Mouse (Mus musculus) forebrain, embryonic 11.5 days (tissue): Measurements from ENCODE around the gene Disc1. TPM values are rescaled to one million over a fixed set of nuclear protein-coding genes. Genes with fewer than 3 reads are reported as not detected.

Source experiments
- ATAC-seq: fragments of 200-750 bp; cut with Nextera tagmentation; replicated peaks from 2 replicates; pipeline ENCODE4 v1.8.0; 2017; ENCODE audit warnings: moderate TSS enrichment; ENCODE audit not compliant: low FRiP score
- DNase-seq: peaks from one replicate; pipeline ENCODE4 v3.0.0-alpha.2; 2017; ENCODE audit warnings: low spot score
- H3K27ac ChIP-seq: fragments of 300-500 bp; sonication (generic); 2 replicates; pipeline ENCODE4 v1.5.1; 2014; ENCODE audit warnings: low read depth, low read length
- H3K27me3 ChIP-seq: fragments of 300-500 bp; sonication (generic); 2 replicates; pipeline ENCODE4 v1.6.1; 2014; ENCODE audit warnings: mild to moderate bottlenecking, low read length, mixed read lengths; ENCODE audit not compliant: control insufficient read depth, insufficient read depth
- H3K36me3 ChIP-seq: fragments of 300-500 bp; sonication (generic); 2 replicates; pipeline ENCODE4 v1.6.1; 2014; ENCODE audit warnings: mild to moderate bottlenecking, low read length, moderate library complexity, mixed read lengths; ENCODE audit not compliant: control insufficient read depth, insufficient read depth
- H3K4me1 ChIP-seq: fragments of 300-500 bp; sonication (generic); replicated peaks from 2 replicates; pipeline ENCODE4 v1.6.1; 2014; ENCODE audit warnings: low read length, mixed read lengths; ENCODE audit not compliant: control insufficient read depth, insufficient read depth
- H3K4me2 ChIP-seq: fragments of 300-500 bp; sonication (generic); 2 replicates; pipeline ENCODE4 v1.6.1; 2014; ENCODE audit warnings: low read depth, mild to moderate bottlenecking, low read length, moderate library complexity, mixed read lengths; ENCODE audit not compliant: severe bottlenecking
- H3K4me3 ChIP-seq: fragments of 300-500 bp; sonication (generic); 2 replicates; pipeline ENCODE4 v1.5.1; 2014; ENCODE audit warnings: low read depth, low read length
- H3K9ac ChIP-seq: fragments of 300-500 bp; sonication (generic); 2 replicates; pipeline ENCODE4 v1.6.1; 2014; ENCODE audit warnings: low read length
- H3K9me3 ChIP-seq: fragments of 300-500 bp; sonication (generic); 2 replicates; pipeline ENCODE4 v1.6.1; 2016; ENCODE audit warnings: low read length, mixed read lengths; ENCODE audit not compliant: control insufficient read depth
- WGBS: fragments of 180-500 bp; shearing (Covaris S2); extraction: QIAGEN DNeasy Blood & Tissue Kit; methylation state at CpG from one replicate; pipeline ENCODE4 v1.1.7; 2014; 5-methylcytosine and 5-hydroxymethylcytosine counted together
- polyA plus RNA-seq: library from polyadenylated mRNA; unstranded; fragments of >200 nt; fragmentation: Nextera tagmentation; extraction: Ambion mirVana; gene quantifications from 2 replicates; pipeline ENCODE4 v1.2.1, GENCODE M21; 2014

Disc1 gene
- polyA plus RNA-seq, 1 experiment from 2014 or later, result 1.3 TPM

GRCm38 (mm10) chr8:125253505-125254180 lies 199.6 kb downstream of the Disc1 start:
- Histone ChIP-seq H3K9me3 (no peaks in the 10 kb centered on the region), H3K4me1 (peaks cover 4% of the 10 kb centered on the region; the same call in 1 of the 2 replicates), H3K4me3 (peak overlapping the region; percentile 31), H3K27ac (peak overlapping the region; percentile 85; the same call in 1 of the 2 replicates), H3K4me2 (peak overlapping the region; percentile 73), H3K27me3 (no peaks in the 10 kb centered on the region), H3K9ac (peak overlapping the region; percentile 58), H3K36me3 (no peaks in the 10 kb centered on the region)
- WGBS, result 26% methylated on average over 10 of the region's 10 CpGs
- ATAC-seq (peak; percentile 63), DNase-seq (no peak)

- 5% methylated on average over 23 of the region's 23 CpGs for WGBS
- no peaks in the 10 kb centered on the region for H3K27me3 ChIP-seq
- H3K4me3 ChIP-seq, result peak overlapping the region; percentile 31
- peak overlapping the region; percentile 73 for H3K4me2 ChIP-seq
- H3K36me3 ChIP-seq, result no peaks in the 10 kb centered on the region
- H3K4me1 ChIP-seq, result peaks cover 4% of the 10 kb centered on the region; the same call in 1 of the 2 replicates
- DNase-seq, result peak; percentile 95
- H3K9ac ChIP-seq, result peak overlapping the region; percentile 58
- peak; percentile 87 for ATAC-seq
- H3K27ac ChIP-seq, result peak overlapping the region; percentile 85
- H3K9me3 ChIP-seq, result no peaks in the 10 kb centered on the region
These were observed 200.4 kb downstream of the Disc1 start for GRCm38 (mm10) chr8:125254188-125255005.

- no peak for DNase-seq
- Histone ChIP-seq H3K4me2 (peak overlapping the region; percentile 73), H3K36me3 (no peaks in the 10 kb centered on the region), H3K27me3 (no peaks in the 10 kb centered on the region), H3K4me1 (peaks cover 4% of the 10 kb centered on the region; the same call in 1 of the 2 replicates), H3K27ac (peak overlapping the region; percentile 85; the same call in 1 of the 2 replicates), H3K4me3 (peak overlapping the region; percentile 31), H3K9me3 (no peaks in the 10 kb centered on the region), H3K9ac (peak overlapping the region; percentile 58)
- no peak for ATAC-seq
- WGBS, result 60% methylated on average over 11 of the region's 11 CpGs
These were observed 201.2 kb downstream of the Disc1 start for GRCm38 (mm10) chr8:125255006-125255685.

- H3K4me2 ChIP-seq, result no peak overlapping the region
- no peak overlapping the region for H3K27ac ChIP-seq
- 52% methylated on average over 2 of the region's 2 CpGs for WGBS
- no peak for DNase-seq
- ATAC-seq, result no peak
- peaks cover 4% of the 10 kb centered on the region; the same call in 1 of the 2 replicates for H3K4me1 ChIP-seq
- H3K27me3 ChIP-seq, result no peaks in the 10 kb centered on the region
- H3K9me3 ChIP-seq, result no peaks in the 10 kb centered on the region
- H3K4me3 ChIP-seq, result no peak overlapping the region
- no peaks in the 10 kb centered on the region for H3K36me3 ChIP-seq
- no peak overlapping the region for H3K9ac ChIP-seq
These were observed 203.7 kb downstream of the Disc1 start for GRCm38 (mm10) chr8:125257660-125258059.

- DNase-seq, result no peak
- no peak for ATAC-seq
- no peak overlapping the region for H3K4me2 ChIP-seq
- H3K4me1 ChIP-seq, result peaks cover 4% of the 10 kb centered on the region; the same call in 1 of the 2 replicates
- H3K9me3 ChIP-seq, result no peaks in the 10 kb centered on the region
- no peak overlapping the region for H3K9ac ChIP-seq
- 85% methylated on average over 8 of the region's 8 CpGs for WGBS
- H3K27ac ChIP-seq, result no peak overlapping the region
- H3K27me3 ChIP-seq, result no peaks in the 10 kb centered on the region
- no peaks in the 10 kb centered on the region for H3K36me3 ChIP-seq
- H3K4me3 ChIP-seq, result no peak overlapping the region
These were observed 205.0 kb downstream of the Disc1 start for GRCm38 (mm10) chr8:125258806-125259500.

GRCm38 (mm10) chr8:125268181-125268705 lies 214.2 kb downstream of the Disc1 start:
- Histone ChIP-seq H3K27me3 (no peaks in the 10 kb centered on the region), H3K4me2 (no peak overlapping the region), H3K9me3 (no peaks in the 10 kb centered on the region), H3K9ac (no peak overlapping the region), H3K4me3 (no peak overlapping the region), H3K27ac (no peak overlapping the region), H3K36me3 (no peaks in the 10 kb centered on the region), H3K4me1 (no peaks in the 10 kb centered on the region; the same call in 1 of the 2 replicates)
- DNase-seq (no peak), ATAC-seq (no peak)
- 81% methylated on average over 6 of the region's 6 CpGs for WGBS

- no peak overlapping the region for H3K4me3 ChIP-seq
- no peak for ATAC-seq
- 89% methylated on average over 7 of the region's 7 CpGs for WGBS
- H3K4me1 ChIP-seq, result no peaks in the 10 kb centered on the region; the same call in 1 of the 2 replicates
- no peak overlapping the region for H3K4me2 ChIP-seq
- no peaks in the 10 kb centered on the region for H3K36me3 ChIP-seq
- H3K27ac ChIP-seq, result no peak overlapping the region
- no peak overlapping the region for H3K9ac ChIP-seq
- no peaks in the 10 kb centered on the region for H3K27me3 ChIP-seq
- no peaks in the 10 kb centered on the region for H3K9me3 ChIP-seq
- no peak for DNase-seq
These were observed 216.3 kb downstream of the Disc1 start for GRCm38 (mm10) chr8:125270292-125270691.

GRCm38 (mm10) chr8:125271357-125271756 lies 217.4 kb downstream of the Disc1 start:
- WGBS, result 76% methylated on average over 5 of the region's 5 CpGs
- no peak overlapping the region for H3K27ac ChIP-seq
- no peaks in the 10 kb centered on the region; the same call in 1 of the 2 replicates for H3K4me1 ChIP-seq

More at GRCm38 (mm10) chr8:125271357-125271756, 217.4 kb downstream of the Disc1 start:
- H3K9me3 ChIP-seq, result no peaks in the 10 kb centered on the region
- H3K27me3 ChIP-seq, result no peaks in the 10 kb centered on the region
- no peaks in the 10 kb centered on the region for H3K36me3 ChIP-seq
- H3K9ac ChIP-seq, result no peak overlapping the region
- no peak for DNase-seq
- no peak for ATAC-seq
- H3K4me3 ChIP-seq, result no peak overlapping the region
- no peak overlapping the region for H3K4me2 ChIP-seq
